Mouse (Mus musculus): ENCODE results near the gene Zfp865. TPM values are rescaled to one million over a fixed set of nuclear protein-coding genes. Genes with fewer than 3 reads are reported as not detected.
"Not testable (repeated sequence)": the region's sequence is repeated elsewhere in the genome, so short reads cannot be mapped to it uniquely, and the experiment has no call there.

The Zfp865 gene
- total and polyA plus RNA-seq, 3 experiments = 13.8 to 16.9 (median 13.9) TPM

GRCm38 (mm10) chr7:5016920-5017319 is 3.3 kb upstream of the Zfp865 start:
- Histone ChIP-seq H3K36me3 (ENCODE audit: control insufficient read depth, insufficient read depth, low read length) (no peaks in the 10 kb centered on the region), H3K27me3 (ENCODE audit: control insufficient read depth, insufficient read depth, low read length) (no peaks in the 10 kb centered on the region), H3K79me2 (replicated peaks; ENCODE audit: control insufficient read depth, insufficient read depth, low read length) (no peaks in the 10 kb centered on the region), H3K4me3 (no peak overlapping the region), H3K4me1 (ENCODE audit: control insufficient read depth, insufficient read depth, low read length) (peaks cover 4% of the 10 kb centered on the region; the same call in 1 of the 2 replicates), H3K9ac (ENCODE audit: low read depth, low read length) (no peak overlapping the region), H3K27ac (no peak overlapping the region)
- intact Hi-C loops (cut with DNase I) = loop anchor here (10.0 kb wide), 1 partner anchor 362 kb away; the partner anchor contains the start of gene Ppp6r1
- WGBS = 100% methylated on average over 2 of the region's 2 CpGs
- TF ChIP-seq EP300 (IDR thresholded peaks at IDR 0.05; ENCODE audit: insufficient read depth, low read depth, low read length) = no peak
- no peak for TF ChIP-seq CTCF (IDR thresholded peaks at IDR 0.05)
- TF ChIP-seq POLR2A (IDR thresholded peaks at IDR 0.05; ENCODE audit: insufficient read depth, low read depth, low read length) = no peak
- DNase-seq = no peak

GRCm38 (mm10) chr7:5017352-5017751 is 2.8 kb upstream of the Zfp865 start:
- 90% methylated on average over 16 of the region's 16 CpGs for WGBS
- no peaks in the 10 kb centered on the region for H3K27me3 ChIP-seq (ENCODE audit: control insufficient read depth, insufficient read depth, low read length)
- H3K79me2 ChIP-seq (replicated peaks; ENCODE audit: control insufficient read depth, insufficient read depth, low read length) = no peaks in the 10 kb centered on the region

DNA sequence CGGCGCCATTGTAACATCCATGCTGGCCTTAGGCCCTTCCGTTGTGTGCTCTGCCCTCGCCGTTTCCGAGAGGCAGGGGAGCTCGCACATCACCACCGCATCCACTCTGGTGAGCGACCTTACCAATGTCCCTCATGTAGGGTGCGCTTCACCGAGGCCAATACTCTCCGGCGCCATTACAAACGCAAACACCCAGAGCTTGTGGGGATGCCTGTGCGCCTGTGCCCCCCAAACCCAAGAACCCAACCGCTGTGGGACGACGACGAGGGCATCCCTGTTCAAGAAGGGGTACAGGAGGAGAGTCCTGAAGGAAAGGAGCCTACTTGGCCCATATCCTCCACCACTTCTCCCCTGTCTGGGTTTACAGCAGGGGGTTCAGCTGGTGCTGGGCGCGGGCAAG is 2.2 kb upstream of the Zfp865 start:
- no peak overlapping the region for H3K9ac ChIP-seq (ENCODE audit: low read depth, low read length)
- no peaks in the 10 kb centered on the region for H3K36me3 ChIP-seq (ENCODE audit: control insufficient read depth, insufficient read depth, low read length)
- no peak for DNase-seq
- no peaks in the 10 kb centered on the region for H3K27me3 ChIP-seq (ENCODE audit: control insufficient read depth, insufficient read depth, low read length)
- TF ChIP-seq EP300 (IDR thresholded peaks at IDR 0.05; ENCODE audit: insufficient read depth, low read depth, low read length) (no peak), CTCF (IDR thresholded peaks at IDR 0.05) (no peak), POLR2A (IDR thresholded peaks at IDR 0.05; ENCODE audit: insufficient read depth, low read depth, low read length) (no peak)
- WGBS = 97% methylated on average over 21 of the region's 21 CpGs
- H3K4me3 ChIP-seq = no peak overlapping the region
- no peaks in the 10 kb centered on the region for H3K79me2 ChIP-seq (replicated peaks; ENCODE audit: control insufficient read depth, insufficient read depth, low read length)
- peaks cover 4% of the 10 kb centered on the region; the same call in 1 of the 2 replicates for H3K4me1 ChIP-seq (ENCODE audit: control insufficient read depth, insufficient read depth, low read length)
- H3K27ac ChIP-seq = no peak overlapping the region; the same call in 1 of the 2 replicates
- intact Hi-C loops (cut with DNase I) = loop anchor here (10.0 kb wide), 1 partner anchor 363 kb away; the partner anchor contains the start of gene Ppp6r1

More at GRCm38 (mm10) chr7:5017352-5017751, 2.8 kb upstream of the Zfp865 start:
- H3K36me3 ChIP-seq (ENCODE audit: control insufficient read depth, insufficient read depth, low read length) = no peaks in the 10 kb centered on the region
- intact Hi-C loops (cut with DNase I) = loop anchor here (10.0 kb wide), 1 partner anchor 363 kb away; the partner anchor contains the start of gene Ppp6r1
- H3K4me1 ChIP-seq (ENCODE audit: control insufficient read depth, insufficient read depth, low read length) = peaks cover 4% of the 10 kb centered on the region; the same call in 1 of the 2 replicates
- no peak overlapping the region for H3K4me3 ChIP-seq
- H3K27ac ChIP-seq = no peak overlapping the region
- no peak overlapping the region for H3K9ac ChIP-seq (ENCODE audit: low read depth, low read length)
- TF ChIP-seq EP300 (IDR thresholded peaks at IDR 0.05; ENCODE audit: insufficient read depth, low read depth, low read length) = no peak
- TF ChIP-seq CTCF (IDR thresholded peaks at IDR 0.05) = peak; percentile 37
- no peak for DNase-seq

- Histone ChIP-seq H3K27ac (peak overlapping the region; percentile 98), H3K4me3 (peak overlapping the region; percentile 87)
- H3K79me2 ChIP-seq (replicated peaks; ENCODE audit: control insufficient read depth, insufficient read depth, low read length); H3K27me3 ChIP-seq (ENCODE audit: control insufficient read depth, insufficient read depth, low read length); H3K4me1 ChIP-seq (ENCODE audit: control insufficient read depth, insufficient read depth, low read length); H3K36me3 ChIP-seq (ENCODE audit: control insufficient read depth, insufficient read depth, low read length); H3K9ac ChIP-seq (ENCODE audit: low read depth, low read length): not testable (repeated sequence)
- peak in 1 of 2 experiments; percentile 31 for DNase-seq
- WGBS = 31% methylated on average over 8 of the region's 8 CpGs
- intact Hi-C loops (cut with DNase I) = loop anchor here (10.0 kb wide), 1 partner anchor 365 kb away; the partner anchor contains the start of gene Ppp6r1
These were observed 600 bp upstream of the Zfp865 start for GRCm38 (mm10) chr7:5019576-5019975.

- no peak for TF ChIP-seq EP300 (IDR thresholded peaks at IDR 0.05; ENCODE audit: insufficient read depth, low read depth, low read length)
- TF ChIP-seq POLR2A (IDR thresholded peaks at IDR 0.05; ENCODE audit: insufficient read depth, low read depth, low read length) = no peak
- TF ChIP-seq CTCF (IDR thresholded peaks at IDR 0.05) = no peak
- H3K36me3 ChIP-seq (ENCODE audit: control insufficient read depth, insufficient read depth, low read length) = no peaks in the 10 kb centered on the region
- 0% methylated on average over 15 of the region's 15 CpGs for WGBS
These were observed 509 bp downstream of the Zfp865 start for GRCm38 (mm10) chr7:5020685-5021084.

DNA sequence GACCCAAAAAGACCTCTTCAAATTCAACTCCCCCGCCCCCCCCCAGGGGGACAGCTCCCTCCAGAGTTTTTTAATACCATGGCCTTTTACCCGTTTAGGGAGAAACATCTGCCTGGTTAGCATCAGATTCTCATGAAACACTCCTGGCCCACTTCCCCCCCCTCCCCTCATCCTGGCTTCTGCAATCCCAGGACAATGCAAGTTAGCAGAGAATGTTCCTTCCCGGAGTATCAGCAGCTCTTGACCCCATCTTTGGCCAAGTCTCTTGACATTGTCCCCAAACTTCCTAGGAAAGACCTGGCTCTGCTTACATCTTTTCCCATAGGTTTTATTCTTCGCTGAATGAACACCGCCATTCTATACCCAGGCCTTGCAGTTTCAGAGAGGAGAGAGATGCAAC is 1.0 kb downstream of the Zfp865 start:
- intact Hi-C loops (cut with DNase I) = loop anchor here (2.0 kb wide), 1 partner anchor 18 kb away; the partner anchor contains the start of gene Zfp784
- H3K4me3 ChIP-seq = peak overlapping the region; percentile 87
- no peak for DNase-seq
- H3K4me1 ChIP-seq (ENCODE audit: control insufficient read depth, insufficient read depth, low read length) = peaks cover 4% of the 10 kb centered on the region; the same call in 1 of the 2 replicates
- WGBS = 39% methylated on average over 5 of the region's 5 CpGs
- no peak for TF ChIP-seq CTCF (IDR thresholded peaks at IDR 0.05)
- no peak for TF ChIP-seq POLR2A (IDR thresholded peaks at IDR 0.05; ENCODE audit: insufficient read depth, low read depth, low read length)
- no peaks in the 10 kb centered on the region for H3K36me3 ChIP-seq (ENCODE audit: control insufficient read depth, insufficient read depth, low read length)
- H3K27ac ChIP-seq = peak overlapping the region; percentile 98
- peaks cover 1% of the 10 kb centered on the region; the same call in 1 of the 2 replicates for H3K79me2 ChIP-seq (replicated peaks; ENCODE audit: control insufficient read depth, insufficient read depth, low read length)
- no peak overlapping the region; the same call in 1 of the 2 replicates for H3K9ac ChIP-seq (ENCODE audit: low read depth, low read length)
- no peaks in the 10 kb centered on the region for H3K27me3 ChIP-seq (ENCODE audit: control insufficient read depth, insufficient read depth, low read length)

More at GRCm38 (mm10) chr7:5020685-5021084, 509 bp downstream of the Zfp865 start:
- H3K79me2 ChIP-seq (replicated peaks; ENCODE audit: control insufficient read depth, insufficient read depth, low read length) = peaks cover 1% of the 10 kb centered on the region; the same call in 1 of the 2 replicates
- peak overlapping the region; percentile 98 for H3K27ac ChIP-seq
- peaks cover 4% of the 10 kb centered on the region; the same call in 1 of the 2 replicates for H3K4me1 ChIP-seq (ENCODE audit: control insufficient read depth, insufficient read depth, low read length)
- peak overlapping the region; percentile 85 for H3K9ac ChIP-seq (ENCODE audit: low read depth, low read length)
- H3K4me3 ChIP-seq = peak overlapping the region; percentile 87
- no peaks in the 10 kb centered on the region for H3K27me3 ChIP-seq (ENCODE audit: control insufficient read depth, insufficient read depth, low read length)
- intact Hi-C loops (cut with DNase I) = loop anchor here (2.0 kb wide), 1 partner anchor 18 kb away; the partner anchor contains the start of gene Zfp784
- DNase-seq = no peak

Data from heart, adult 2 months (tissue).